Mouse (Mus musculus): ENCODE results near the gene Pnma5. TPM values are rescaled to one million over a fixed set of nuclear protein-coding genes. Genes with fewer than 3 reads are reported as not detected.

The Pnma5 gene
- under 1 TPM; 0.05 to 0.25 TPM for polyA plus RNA-seq (2012; fragmentation: generic; extraction: Trizol)

GRCm38 (mm10) chrX:73037003-73037402, at the start of gene Pnma5:
TSS of gene Pnma5 (minus strand) at chrX:73037103.

GRCm38 (mm10) chrX:73082267-73083055, 45.6 kb upstream of the Pnma5 start, which contains the start of gene Xlr4a:
TSS of gene Xlr4a (minus strand) at chrX:73082478.

GRCm38 (mm10) chrX:73064415-73064793, 27.5 kb upstream of the Pnma5 start, which contains the start of gene Pnma3:
TSS of gene Pnma3 (plus strand) at chrX:73064787.

GRCm38 (mm10) chrX:72986841-72987519, 49.9 kb downstream of the Pnma5 start, which contains the start of gene Zfp185:
TSS of gene Zfp185 (plus strand) at chrX:72987339.

Other genes with a start within 250 kb of the Pnma5 start
- gene Gabrq, start 211.9 kb downstream of the Pnma5 start, polyA plus RNA-seq (2012; fragmentation: generic; extraction: Trizol): not detected
- gene Cetn2, start 118.7 kb downstream of the Pnma5 start, polyA plus RNA-seq (2012; fragmentation: generic; extraction: Trizol): 10 to 100 TPM in 1 of 2 experiments, 1 to 10 TPM in 1; 2.9 to 35.3 TPM
- 10 to 100 TPM; 13.5 to 36.9 TPM for gene Nsdhl, start 118.5 kb downstream of the Pnma5 start, polyA plus RNA-seq (2012; fragmentation: generic; extraction: Trizol)
- gene Zfp185, start 49.8 kb downstream of the Pnma5 start, polyA plus RNA-seq (2012; fragmentation: generic; extraction: Trizol): under 1 TPM in 1 of 2 experiments, not detected in 1; 0.04 TPM
- gene Pnma3, start 27.7 kb upstream of the Pnma5 start, polyA plus RNA-seq (2012; fragmentation: generic; extraction: Trizol): not detected
- not detected for gene Xlr4a, start 45.4 kb upstream of the Pnma5 start, polyA plus RNA-seq (2012; fragmentation: generic; extraction: Trizol)
- gene Xlr3a, start 60.0 kb upstream of the Pnma5 start, polyA plus RNA-seq (2012; fragmentation: generic; extraction: Trizol): under 1 TPM; 0.08 to 0.30 TPM
- gene Gm14685, start 79.9 kb upstream of the Pnma5 start, polyA plus RNA-seq (2012; fragmentation: generic; extraction: Trizol): not detected
- not detected for gene Xlr5b, start 111.7 kb upstream of the Pnma5 start, polyA plus RNA-seq (2012; fragmentation: generic; extraction: Trizol)
- gene DXBay18, start 112.3 kb upstream of the Pnma5 start, polyA plus RNA-seq (2012; fragmentation: generic; extraction: Trizol): not detected
- gene Spin2d, start 139.9 kb upstream of the Pnma5 start, polyA plus RNA-seq (2012; fragmentation: generic; extraction: Trizol): not detected
- gene Xlr3b, start 155.1 kb upstream of the Pnma5 start, polyA plus RNA-seq (2012; fragmentation: generic; extraction: Trizol): not detected
- gene Xlr4b, start 177.2 kb upstream of the Pnma5 start, polyA plus RNA-seq (2012; fragmentation: generic; extraction: Trizol): not detected
- 1 to 10 TPM; 5.0 to 6.2 TPM for gene F8a, start 191.2 kb upstream of the Pnma5 start, polyA plus RNA-seq (2012; fragmentation: generic; extraction: Trizol)
- gene Xlr4c, start 206.0 kb upstream of the Pnma5 start, polyA plus RNA-seq (2012; fragmentation: generic; extraction: Trizol): not detected
- under 1 TPM; 0.04 TPM for gene Xlr3c, start 228.3 kb upstream of the Pnma5 start, polyA plus RNA-seq (2012; fragmentation: generic; extraction: Trizol)

All from C3H10T1/2 (cell line).